Mouse (Mus musculus): ENCODE measurements around the gene Meis1. TPM values are rescaled to one million over a fixed set of nuclear protein-coding genes. Genes with fewer than 3 reads are reported as not detected.

The Meis1 gene
- polyA plus RNA-seq, 1 experiment from 2014 or later: 69.8 TPM

DNA sequence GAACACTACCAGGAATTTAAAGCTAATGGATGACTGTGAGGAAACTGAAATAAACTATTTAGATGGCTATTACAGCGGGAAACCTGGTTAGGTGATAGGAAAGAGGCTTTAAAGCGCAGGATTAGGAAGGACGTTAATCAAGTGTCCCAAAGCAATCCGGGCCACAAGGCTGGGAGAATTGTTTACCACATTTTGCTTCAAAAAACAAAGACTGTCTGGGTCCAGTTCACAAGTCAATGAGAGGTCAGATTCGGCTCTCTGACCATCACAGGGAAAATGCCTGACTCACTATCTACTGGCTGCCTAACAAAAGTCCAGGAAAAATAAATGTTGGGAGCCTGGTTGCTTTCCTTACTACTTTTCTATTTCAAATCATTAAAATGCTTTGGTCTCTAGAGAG lies 4.6 kb upstream of the Meis1 start:
- peaks cover 10% of the 10 kb centered on the region; the same call in 1 of the 2 replicates for H3K4me1 ChIP-seq (ENCODE audit: control insufficient read depth, insufficient read depth, low read length)
- DNase-seq (ENCODE audit: low spot score) (peak; percentile 22), ATAC-seq (ENCODE audit: insufficient number of reproducible peaks, low FRiP score, low TSS enrichment, low read depth) (no peak)
- H3K9me3 ChIP-seq (ENCODE audit: control insufficient read depth, low read length): no peaks in the 10 kb centered on the region
- H3K36me3 ChIP-seq (ENCODE audit: control insufficient read depth, insufficient read depth, low read length): no peaks in the 10 kb centered on the region
- no peak overlapping the region for H3K9ac ChIP-seq (ENCODE audit: low read length)
- no peak overlapping the region for H3K27ac ChIP-seq (replicated peaks; ENCODE audit: low read depth, low read length)
- H3K27me3 ChIP-seq (ENCODE audit: control insufficient read depth, insufficient read depth, low read length): peaks cover 24% of the 10 kb centered on the region
- no peak overlapping the region for H3K4me2 ChIP-seq (ENCODE audit: low read depth, severe bottlenecking)
- H3K4me3 ChIP-seq (ENCODE audit: low read depth, low read length): no peak overlapping the region
- 9% methylated on average over 5 of the region's 5 CpGs for WGBS

DNA sequence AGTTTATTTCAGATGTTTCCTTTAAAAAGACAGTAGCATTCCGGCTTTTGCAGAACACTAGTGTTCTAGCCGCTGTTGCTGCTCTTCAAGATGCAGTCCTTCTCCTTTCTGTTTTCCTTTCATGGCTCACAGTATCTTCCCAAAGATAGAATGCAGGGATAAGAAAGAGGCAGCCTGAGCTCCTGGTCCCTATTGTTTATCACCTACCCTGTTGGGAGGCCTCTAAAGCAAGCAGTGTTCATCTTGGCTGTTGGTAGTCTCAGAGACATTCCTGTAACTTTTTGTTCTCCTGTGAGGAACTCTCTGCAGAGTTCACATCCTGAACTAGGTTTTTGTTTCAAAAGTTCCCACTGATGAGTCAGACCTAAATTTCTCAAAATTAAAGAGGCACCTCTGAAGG lies 3.8 kb upstream of the Meis1 start:
- Histone ChIP-seq H3K9ac (ENCODE audit: low read length) (no peak overlapping the region), H3K4me3 (ENCODE audit: low read depth, low read length) (no peak overlapping the region), H3K9me3 (ENCODE audit: control insufficient read depth, low read length) (no peaks in the 10 kb centered on the region), H3K4me1 (ENCODE audit: control insufficient read depth, insufficient read depth, low read length) (peaks cover 10% of the 10 kb centered on the region; the same call in 1 of the 2 replicates), H3K36me3 (ENCODE audit: control insufficient read depth, insufficient read depth, low read length) (no peaks in the 10 kb centered on the region), H3K27ac (replicated peaks; ENCODE audit: low read depth, low read length) (no peak overlapping the region), H3K4me2 (ENCODE audit: low read depth, severe bottlenecking) (no peak overlapping the region), H3K27me3 (ENCODE audit: control insufficient read depth, insufficient read depth, low read length) (peaks cover 21% of the 10 kb centered on the region)
- ATAC-seq (ENCODE audit: insufficient number of reproducible peaks, low FRiP score, low TSS enrichment, low read depth) (no peak), DNase-seq (ENCODE audit: low spot score) (peak; percentile 22)
- WGBS: 15% methylated on average over 2 of the region's 2 CpGs

DNA sequence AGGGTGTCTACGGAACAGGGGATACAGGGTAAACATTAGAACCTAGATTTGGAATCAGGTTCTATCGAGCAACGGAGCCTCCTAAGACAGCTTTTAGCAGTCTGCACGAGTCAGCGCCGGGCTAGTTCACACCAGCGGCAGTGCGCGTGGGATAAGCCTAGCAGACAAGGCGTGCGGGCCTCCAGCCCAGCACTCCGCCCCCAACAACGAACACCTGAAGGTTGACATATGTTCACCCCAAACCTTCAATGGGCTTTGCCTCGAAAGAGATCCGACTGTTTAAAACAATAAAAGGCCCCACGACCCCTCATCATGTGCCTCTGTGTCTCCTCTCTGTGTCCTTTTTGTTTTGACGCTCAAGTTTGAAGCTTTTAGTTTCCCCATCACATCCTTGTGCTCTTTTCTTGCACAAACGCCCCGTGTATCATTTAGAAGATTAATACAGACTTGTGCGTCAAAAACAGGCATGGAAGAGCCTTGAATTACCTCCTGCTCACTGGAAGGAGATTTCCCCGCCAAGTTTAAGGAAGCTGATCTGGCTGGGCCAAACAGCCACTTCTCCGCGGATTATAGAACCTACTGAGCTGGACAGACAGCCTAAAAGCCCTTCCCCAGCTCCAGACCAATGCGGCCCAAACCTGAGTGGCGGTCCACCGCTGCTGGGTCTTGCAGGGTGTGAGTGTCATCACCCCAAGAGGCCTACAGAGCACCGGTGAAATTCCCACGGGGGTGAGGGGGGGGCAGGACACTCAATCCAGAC lies 2.3 kb upstream of the Meis1 start:
- peak overlapping the region; percentile 55 for H3K4me2 ChIP-seq (ENCODE audit: low read depth, severe bottlenecking)
- peak overlapping the region; percentile 47; the same call in 1 of the 2 replicates for H3K9ac ChIP-seq (ENCODE audit: low read length)
- peaks cover 8% of the 10 kb centered on the region; the same call in 1 of the 2 replicates for H3K4me1 ChIP-seq (ENCODE audit: control insufficient read depth, insufficient read depth, low read length)
- H3K27ac ChIP-seq (replicated peaks; ENCODE audit: low read depth, low read length): peak overlapping the region; percentile 93
- DNase-seq (ENCODE audit: low spot score) (peak; percentile 64), ATAC-seq (ENCODE audit: insufficient number of reproducible peaks, low FRiP score, low TSS enrichment, low read depth) (no peak)
- H3K36me3 ChIP-seq (ENCODE audit: control insufficient read depth, insufficient read depth, low read length): no peaks in the 10 kb centered on the region
- peaks cover 19% of the 10 kb centered on the region for H3K27me3 ChIP-seq (ENCODE audit: control insufficient read depth, insufficient read depth, low read length)
- 1% methylated on average over 28 of the region's 28 CpGs for WGBS
- peak overlapping the region; percentile 62 for H3K4me3 ChIP-seq (ENCODE audit: low read depth, low read length)
- H3K9me3 ChIP-seq (ENCODE audit: control insufficient read depth, low read length): no peaks in the 10 kb centered on the region

DNA sequence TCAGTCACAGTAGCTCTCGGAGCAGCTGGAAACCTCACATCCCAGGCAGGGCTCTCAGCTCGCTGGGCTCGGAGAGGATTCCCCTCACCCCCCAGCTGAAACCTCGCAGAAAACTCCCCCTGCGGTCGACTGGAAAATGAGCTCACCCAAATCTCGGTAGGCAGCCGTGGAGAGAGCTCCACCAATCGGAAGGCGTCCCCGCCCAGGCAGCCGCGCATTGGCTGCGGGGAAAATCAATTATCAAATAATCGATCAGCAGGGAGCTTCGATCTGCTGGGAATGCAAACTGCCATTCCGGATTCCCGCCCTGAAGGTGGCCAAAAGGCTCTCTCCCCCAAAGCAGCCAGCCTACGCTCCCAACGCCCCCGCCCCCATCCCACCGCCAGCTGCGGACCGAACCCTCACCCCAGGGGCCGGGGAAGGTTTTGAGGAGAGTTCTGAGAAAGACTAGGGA lies 1.6 kb upstream of the Meis1 start:
- peak overlapping the region; percentile 93 for H3K27ac ChIP-seq (replicated peaks; ENCODE audit: low read depth, low read length)
- peaks cover 22% of the 10 kb centered on the region for H3K27me3 ChIP-seq (ENCODE audit: control insufficient read depth, insufficient read depth, low read length)
- peak overlapping the region; percentile 97 for H3K9ac ChIP-seq (ENCODE audit: low read length)
- H3K4me3 ChIP-seq (ENCODE audit: low read depth, low read length): peak overlapping the region; percentile 62
- under 1% methylated on average over 25 of the region's 25 CpGs for WGBS
- ATAC-seq (ENCODE audit: insufficient number of reproducible peaks, low FRiP score, low TSS enrichment, low read depth) (peak; percentile 73), DNase-seq (ENCODE audit: low spot score) (peak; percentile 93)
- H3K9me3 ChIP-seq (ENCODE audit: control insufficient read depth, low read length): no peaks in the 10 kb centered on the region
- H3K4me2 ChIP-seq (ENCODE audit: low read depth, severe bottlenecking): peak overlapping the region; percentile 55
- H3K4me1 ChIP-seq (ENCODE audit: control insufficient read depth, insufficient read depth, low read length): peaks cover 8% of the 10 kb centered on the region; the same call in 1 of the 2 replicates
- H3K36me3 ChIP-seq (ENCODE audit: control insufficient read depth, insufficient read depth, low read length): no peaks in the 10 kb centered on the region

DNA sequence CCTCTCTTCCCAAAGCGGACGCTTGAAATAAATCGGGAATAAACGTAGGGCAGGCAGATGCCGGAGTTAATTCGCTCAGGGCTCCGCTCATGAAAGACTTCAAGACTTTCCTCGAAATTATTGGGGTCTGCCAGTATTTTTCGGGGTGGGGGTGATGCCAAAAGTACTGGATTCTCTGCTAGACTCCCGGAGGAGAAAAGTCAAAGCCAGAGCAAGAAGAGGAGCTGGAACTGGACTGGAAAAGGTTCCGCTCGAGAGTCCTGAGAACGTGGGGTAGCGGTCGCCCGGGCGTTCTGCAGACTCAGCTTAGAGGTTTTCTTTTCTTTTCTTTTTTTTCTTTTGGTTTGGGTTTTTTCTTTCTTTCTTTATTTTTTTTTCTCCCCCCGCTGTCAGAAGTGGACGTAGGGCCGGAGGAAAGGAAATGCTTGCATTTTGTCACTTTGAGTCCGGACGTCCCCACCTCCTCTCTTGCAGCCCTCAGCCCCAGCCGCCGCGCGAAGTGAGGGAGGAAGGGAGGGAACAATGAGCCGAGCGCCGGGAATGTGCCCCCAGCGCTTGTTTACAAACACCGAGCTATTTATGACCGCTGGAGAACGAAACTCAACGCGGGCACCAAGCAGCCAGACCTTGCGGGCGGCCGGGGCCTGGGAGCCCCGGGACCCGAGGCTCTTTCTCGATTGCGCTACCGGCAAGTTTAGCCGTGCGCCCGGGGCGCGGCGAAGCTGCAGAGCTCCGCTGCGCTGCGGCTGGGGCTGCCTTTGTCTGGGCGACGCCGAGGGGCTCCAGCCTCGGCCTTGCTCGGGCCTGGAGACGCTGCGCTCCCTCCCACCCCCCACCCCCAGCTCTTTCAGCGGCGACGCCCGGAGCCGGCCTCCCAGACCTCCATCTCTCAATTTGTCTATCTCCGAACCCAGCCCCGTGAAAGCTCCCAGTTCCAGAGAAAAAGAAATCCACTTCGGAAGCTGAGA lies 703 bp upstream of the Meis1 start:
- ATAC-seq (ENCODE audit: insufficient number of reproducible peaks, low FRiP score, low TSS enrichment, low read depth) (peak; percentile 18), DNase-seq (ENCODE audit: low spot score) (peak; percentile 82)
- peak overlapping the region; percentile 62 for H3K4me3 ChIP-seq (ENCODE audit: low read depth, low read length)
- under 1% methylated on average over 63 of the region's 67 CpGs for WGBS
- H3K27me3 ChIP-seq (ENCODE audit: control insufficient read depth, insufficient read depth, low read length): peaks cover 18% of the 10 kb centered on the region
- H3K4me1 ChIP-seq (ENCODE audit: control insufficient read depth, insufficient read depth, low read length): peaks cover 8% of the 10 kb centered on the region; the same call in 1 of the 2 replicates
- H3K9me3 ChIP-seq (ENCODE audit: control insufficient read depth, low read length): no peaks in the 10 kb centered on the region
- peak overlapping the region; percentile 55 for H3K4me2 ChIP-seq (ENCODE audit: low read depth, severe bottlenecking)
- H3K36me3 ChIP-seq (ENCODE audit: control insufficient read depth, insufficient read depth, low read length): no peaks in the 10 kb centered on the region
- peak overlapping the region; percentile 93 for H3K27ac ChIP-seq (replicated peaks; ENCODE audit: low read depth, low read length)
- peak overlapping the region; percentile 97 for H3K9ac ChIP-seq (ENCODE audit: low read length)

DNA sequence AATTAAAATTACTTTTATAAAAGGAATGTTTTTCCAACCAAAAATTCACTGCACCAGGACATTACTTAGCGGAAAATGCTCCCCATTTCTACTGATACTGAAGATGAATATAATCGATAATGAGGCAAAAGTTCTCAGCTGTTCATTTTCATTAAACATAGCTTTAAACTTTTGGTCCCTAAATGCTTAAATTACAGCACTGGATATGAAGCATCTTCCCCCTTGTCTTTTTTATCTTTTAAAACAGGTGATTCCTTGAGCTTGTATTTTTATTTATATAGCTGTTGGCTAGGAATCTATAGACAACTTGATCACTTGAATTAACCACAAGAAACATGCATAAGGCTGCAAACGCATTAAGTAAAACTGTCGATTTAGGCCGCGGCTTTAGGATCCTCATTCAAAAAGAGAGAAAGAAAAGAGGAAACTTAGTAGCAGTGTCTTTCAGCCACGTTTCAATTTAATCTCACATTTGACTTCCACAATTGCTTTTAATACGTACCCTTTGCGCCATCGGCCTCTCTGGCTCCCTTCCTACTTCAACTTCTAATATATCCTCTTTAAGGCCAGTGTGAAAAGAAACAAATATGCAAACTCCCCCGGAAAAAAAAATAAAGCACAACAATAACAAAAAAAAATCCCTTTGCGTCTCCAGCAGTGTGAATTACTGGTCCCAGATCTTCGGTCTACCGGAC lies 919 bp downstream of the Meis1 start:
- WGBS: 1% methylated on average over 14 of the region's 14 CpGs

DNA sequence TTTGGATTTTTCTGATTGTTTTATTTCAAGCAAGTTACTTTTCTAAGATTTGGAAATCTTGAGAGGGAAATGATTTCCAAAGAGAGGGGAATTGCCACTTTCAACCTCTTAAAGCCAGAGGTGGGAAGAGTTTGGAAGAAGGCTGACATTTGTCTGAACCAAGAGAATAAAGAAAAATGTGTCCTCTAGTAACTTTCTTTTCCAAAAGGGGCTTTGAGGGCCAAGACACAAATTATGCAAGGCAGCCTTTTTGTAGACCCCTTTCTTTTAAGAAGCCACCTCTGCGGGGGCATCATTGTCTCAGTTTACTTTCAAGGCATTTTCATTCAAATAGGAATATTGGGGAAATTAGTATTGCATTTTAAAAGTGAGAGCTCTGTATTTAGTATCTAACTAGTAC lies 1.5 kb downstream of the Meis1 start:
- no peaks in the 10 kb centered on the region for H3K36me3 ChIP-seq (ENCODE audit: control insufficient read depth, insufficient read depth, low read length)
- peaks cover 7% of the 10 kb centered on the region; the same call in 1 of the 2 replicates for H3K4me1 ChIP-seq (ENCODE audit: control insufficient read depth, insufficient read depth, low read length)
- ATAC-seq (ENCODE audit: insufficient number of reproducible peaks, low FRiP score, low TSS enrichment, low read depth) (no peak), DNase-seq (ENCODE audit: low spot score) (no peak)
- H3K4me2 ChIP-seq (ENCODE audit: low read depth, severe bottlenecking): peak overlapping the region; percentile 55
- 0% methylated on average over 1 of the region's 1 CpGs for WGBS
- peaks cover 18% of the 10 kb centered on the region for H3K27me3 ChIP-seq (ENCODE audit: control insufficient read depth, insufficient read depth, low read length)
- no peak overlapping the region; the same call in 1 of the 2 replicates for H3K27ac ChIP-seq (replicated peaks; ENCODE audit: low read depth, low read length)
- peak overlapping the region; percentile 62 for H3K4me3 ChIP-seq (ENCODE audit: low read depth, low read length)
- no peaks in the 10 kb centered on the region for H3K9me3 ChIP-seq (ENCODE audit: control insufficient read depth, low read length)
- H3K9ac ChIP-seq (ENCODE audit: low read length): peak overlapping the region; percentile 85

More for the DNA sequence above, 919 bp downstream of the Meis1 start:
- ATAC-seq (ENCODE audit: insufficient number of reproducible peaks, low FRiP score, low TSS enrichment, low read depth) (no peak), DNase-seq (ENCODE audit: low spot score) (no peak)
- H3K9me3 ChIP-seq (ENCODE audit: control insufficient read depth, low read length): no peaks in the 10 kb centered on the region
- H3K27ac ChIP-seq (replicated peaks; ENCODE audit: low read depth, low read length): peak overlapping the region; percentile 93
- peak overlapping the region; percentile 62 for H3K4me3 ChIP-seq (ENCODE audit: low read depth, low read length)
- H3K4me2 ChIP-seq (ENCODE audit: low read depth, severe bottlenecking): peak overlapping the region; percentile 55
- peaks cover 5% of the 10 kb centered on the region; the same call in 1 of the 2 replicates for H3K4me1 ChIP-seq (ENCODE audit: control insufficient read depth, insufficient read depth, low read length)
- H3K36me3 ChIP-seq (ENCODE audit: control insufficient read depth, insufficient read depth, low read length): no peaks in the 10 kb centered on the region
- H3K27me3 ChIP-seq (ENCODE audit: control insufficient read depth, insufficient read depth, low read length): peaks cover 18% of the 10 kb centered on the region
- peak overlapping the region; percentile 97 for H3K9ac ChIP-seq (ENCODE audit: low read length)
